Comparison of ENCODE assay signal across 27 mouse cellular contexts in the genomic region with DNA sequence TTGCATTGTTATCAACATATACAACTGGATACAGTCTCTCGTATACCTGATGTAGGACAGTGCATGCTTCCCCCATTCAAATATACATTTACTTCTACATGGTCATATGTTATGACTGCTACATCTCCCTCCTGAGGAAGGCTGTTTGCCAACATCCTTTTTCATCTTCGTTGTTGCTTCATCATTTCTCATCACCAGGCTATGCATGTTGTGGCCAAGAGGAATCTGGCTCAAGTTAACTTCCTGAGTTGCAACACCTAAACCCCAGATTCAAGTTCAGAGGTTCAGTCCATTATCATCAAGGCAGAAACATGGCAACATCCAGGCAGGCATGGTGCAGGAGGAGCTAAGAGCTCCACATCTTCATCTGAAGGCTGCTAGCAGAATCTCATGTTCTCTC. TPM values are rescaled to one million over a fixed set of nuclear protein-coding genes. Genes with fewer than 3 reads are reported as not detected.
A peak's percentile ranks its signal among the peaks of the same experiment; 100 is the strongest.
DNase-seq lines count a peak whose midpoint lies in the region; ATAC-seq and TF ChIP-seq lines count a peak whose summit lies in the region.
"Had no signal": no experiment of that assay in that cellular context is flagged by ENCODE, and none has a peak within 500 bp of the region (broad histone marks: within the 10 kb centered on the region; RNA-seq: fewer than 3 reads in every experiment).

No protein-coding gene starts in this region.

- H3K4me1 ChIP-seq in liver, adult 2 months (ENCODE audit: control insufficient read depth, insufficient read depth, low read length), result no peaks in the 10 kb centered on the region
- no peaks in the 10 kb centered on the region for H3K4me1 ChIP-seq in liver, embryonic 12.5 days
- H3K4me1 ChIP-seq: embryonic facial prominence, embryonic 15.5 days; forebrain, embryonic 10.5 days; hindbrain, embryonic 12.5 days had no signal

- H3K9me3 ChIP-seq in liver, embryonic 12.5 days (replicated peaks), result no peaks in the 10 kb centered on the region
- H3K9me3 ChIP-seq: embryonic facial prominence, embryonic 15.5 days; forebrain, embryonic 10.5 days; G1E; hindbrain, embryonic 12.5 days had no signal

- WGBS in liver, adult 2 months, result 64% methylated on average over 2 of the region's 2 CpGs
- WGBS in liver, embryonic 12.5 days (ENCODE audit: insufficient replicate concordance), result 40% methylated on average over 2 of the region's 2 CpGs

- no peak for ATAC-seq in liver, embryonic 12.5 days
- peak; percentile 95 for ATAC-seq in megakaryocyte, adult 5-6 weeks (ENCODE audit: poor library complexity, severe bottlenecking)
- ATAC-seq: forebrain, embryonic 14.5 days; hindbrain, embryonic 16.5 days; inflammation-experienced regulatory T-cells, adult 6 months had no signal

- H3K27me3 ChIP-seq in liver, adult 2 months (ENCODE audit: control insufficient read depth, insufficient read depth, low read length), result no peaks in the 10 kb centered on the region
- no peaks in the 10 kb centered on the region for H3K27me3 ChIP-seq in liver, embryonic 12.5 days (replicated peaks)
- H3K27me3 ChIP-seq: embryonic facial prominence, embryonic 15.5 days; hindbrain, embryonic 12.5 days had no signal

- no peak for TF ChIP-seq CTCF in liver, adult 2 months (IDR thresholded peaks at IDR 0.05; ENCODE audit: low read depth, low read length)

- no peak overlapping the region for H3K4me2 ChIP-seq in liver, embryonic 12.5 days
- H3K4me2 ChIP-seq: embryonic facial prominence, embryonic 15.5 days; hindbrain, embryonic 12.5 days had no signal

- TF ChIP-seq POLR2A in liver, adult 2 months (IDR thresholded peaks at IDR 0.05; ENCODE audit: extremely low read depth, insufficient read depth, low read length), result no peak

- no peak overlapping the region for H3K9ac ChIP-seq in liver, adult 2 months (ENCODE audit: low read depth, low read length)
- no peak overlapping the region for H3K9ac ChIP-seq in liver, embryonic 12.5 days
- H3K9ac ChIP-seq: embryonic facial prominence, embryonic 15.5 days; hindbrain, embryonic 12.5 days had no signal

- DNase-seq in liver, adult 2 months (ENCODE audit: extremely low read depth, low read depth, low spot score), result peak; percentile 10
- DNase-seq in 3T3-L1 (ENCODE audit: low read depth, low spot score), result peak; percentile 8
- DNase-seq in NIH3T3 (ENCODE audit: low read depth), result peak; percentile 6
- DNase-seq in layer of hippocampus, adult 8-10 months (ENCODE audit: low spot score in 2 of 2), result no peak
- no peak for DNase-seq in gastrocnemius, postnatal 36 days
- no peak for DNase-seq in heart, adult 8-10 months (ENCODE audit: low spot score)
- DNase-seq: adrenal gland, postnatal 14 days; cerebellum, adult 11-12 months; cerebellum, adult 9-11 months; embryo, embryonic 11 days; gastrocnemius, adult 2 months; gastrocnemius, postnatal 25 days; heart, adult 2 months; heart, postnatal 10 days; heart, postnatal 4 days had no signal

- no peaks in the 10 kb centered on the region for H3K79me2 ChIP-seq in liver, adult 2 months (ENCODE audit: control insufficient read depth, insufficient read depth, low read length)

- H3K36me3 ChIP-seq in liver, adult 2 months (ENCODE audit: control insufficient read depth, insufficient read depth, low read length), result no peaks in the 10 kb centered on the region
- H3K36me3 ChIP-seq in liver, embryonic 12.5 days, result no peaks in the 10 kb centered on the region
- H3K36me3 ChIP-seq: embryonic facial prominence, embryonic 15.5 days; forebrain, embryonic 10.5 days; G1E; hindbrain, embryonic 12.5 days had no signal

- no peak overlapping the region for H3K4me3 ChIP-seq in liver, adult 2 months (ENCODE audit: insufficient read depth, low read depth, low read length)
- H3K4me3 ChIP-seq in liver, embryonic 12.5 days, result no peak overlapping the region
- H3K4me3 ChIP-seq: embryonic facial prominence, embryonic 15.5 days; erythroblast, embryonic 14.5 days; forebrain, embryonic 10.5 days; gastrocnemius, adult 2 months; heart, adult 2 months; hindbrain, embryonic 12.5 days had no signal

- intact Hi-C loops in gastrocnemius, postnatal 36 days (cut with DNase I), result no loop called here

- no peak overlapping the region for H3K27ac ChIP-seq in liver, adult 2 months (replicated peaks; ENCODE audit: insufficient read depth, low read depth, low read length)
- no peak overlapping the region for H3K27ac ChIP-seq in liver, embryonic 12.5 days
- H3K27ac ChIP-seq: embryonic facial prominence, embryonic 15.5 days; forebrain, embryonic 10.5 days; gastrocnemius, adult 2 months; heart, adult 2 months; hindbrain, embryonic 12.5 days had no signal

RNA-seq across cellular contexts. Expression of gene Slfn1, which starts 8.3 kb away (rescaled TPM):
- total RNA-seq in liver, adult 2 months (2014; rRNA removed), result 0.27 and 0.74 TPM in 2 replicates
- 0.19 and 0.38 TPM in 2 replicates for polyA plus RNA-seq in liver, adult 2 months (2012; rRNA removed)
- polyA plus RNA-seq in liver, embryonic 12.5 days (2016; fragmentation: Nextera tagmentation; extraction: Ambion mirVana), result 0.08 and 0.13 TPM in 2 replicates
- total RNA-seq in megakaryocyte, adult 5-6 weeks (2015), result 140 and 155 TPM in 2 replicates
- total RNA-seq in megakaryocyte, adult 5-6 weeks (2017), result 239 TPM in 2 replicates
- total RNA-seq in layer of hippocampus, adult 8-10 months (2022), result not detected
- total RNA-seq in gastrocnemius, postnatal 36 days (2021), result under 1 TPM in 1 of 2 experiments, not detected in 1; 0.17 TPM
- total RNA-seq in heart, adult 8-10 months (2022), result under 1 TPM in 3 of 4 experiments, not detected in 1; 0.12 to 0.66 (median 0.14) TPM
- total RNA-seq: gastrocnemius, adult 2 months; gastrocnemius, postnatal 25 days had no signal
- polyA plus RNA-seq: embryonic facial prominence, embryonic 11.5 days; erythroblast, embryonic 14.5 days; forebrain, embryonic 10.5 days; forebrain, embryonic 14.5 days; G1E; hindbrain, embryonic 12.5 days had no signal

RNA-seq across cellular contexts. Expression of gene Slfn4, which starts 50.1 kb away (rescaled TPM):
- 0.13 and 0.28 TPM in 2 replicates for total RNA-seq in liver, adult 2 months (2014; rRNA removed)
- polyA plus RNA-seq in liver, adult 2 months (2012; rRNA removed), result 0.02 and 0.11 TPM in 2 replicates
- polyA plus RNA-seq in liver, embryonic 12.5 days (2016; fragmentation: Nextera tagmentation; extraction: Ambion mirVana), result not detected in 2 replicates
- 257 and 290 TPM in 2 replicates for total RNA-seq in megakaryocyte, adult 5-6 weeks (2015)
- 88.0 and 113 TPM in 2 replicates for total RNA-seq in megakaryocyte, adult 5-6 weeks (2017)
- under 1 TPM in 2 of 4 experiments, not detected in 2; 0.09 to 0.11 TPM for total RNA-seq in layer of hippocampus, adult 8-10 months (2022)
- not detected for total RNA-seq in gastrocnemius, postnatal 36 days (2021)
- under 1 TPM; 0.08 to 0.72 (median 0.09) TPM for total RNA-seq in heart, adult 8-10 months (2022)
- polyA plus RNA-seq: embryonic facial prominence, embryonic 11.5 days; erythroblast, embryonic 14.5 days; forebrain, embryonic 10.5 days; forebrain, embryonic 14.5 days; G1E; heart, embryonic 14.5 days; hindbrain, embryonic 12.5 days; hindbrain, embryonic 16.5 days had no signal

RNA-seq across cellular contexts. Expression of gene Slfn2, which starts 60.0 kb away (rescaled TPM):
- total RNA-seq in liver, adult 2 months (2014; rRNA removed), result 5.6 and 8.7 TPM in 2 replicates
- polyA plus RNA-seq in liver, adult 2 months (2012; rRNA removed), result 0.95 and 1.5 TPM in 2 replicates
- 3.5 and 3.6 TPM in 2 replicates for polyA plus RNA-seq in liver, embryonic 12.5 days (2016; fragmentation: Nextera tagmentation; extraction: Ambion mirVana)
- total RNA-seq in megakaryocyte, adult 5-6 weeks (2015), result 344 and 362 TPM in 2 replicates
- 890 and 968 TPM in 2 replicates for total RNA-seq in megakaryocyte, adult 5-6 weeks (2017)
- total RNA-seq in layer of hippocampus, adult 8-10 months (2022), result 1 to 10 TPM in 2 of 4 experiments, under 1 TPM in 2; 0.43 to 2.9 (median 0.97) TPM
- total RNA-seq in gastrocnemius, postnatal 36 days (2021), result 1 to 10 TPM in 1 of 2 experiments, under 1 TPM in 1; 0.56 to 1.1 TPM
- 1 to 10 TPM; 1.8 to 4.6 (median 2.3) TPM for total RNA-seq in heart, adult 8-10 months (2022)
- polyA plus RNA-seq: erythroblast, embryonic 14.5 days had no signal

Comparison
In these comparisons a context has a peak if more than half of its experiments do, and no peak if none do; other contexts are left out.
1. DNase-seq: peak in liver, adult 2 months (single experiment), 3T3-L1 (single experiment) and NIH3T3 (single experiment); none in layer of hippocampus, adult 8-10 months (0 of 2), gastrocnemius, postnatal 36 days (0 of 2) and heart, adult 8-10 months (single experiment).
2. RNA of gene Slfn1, which starts 8.3 kb away (total RNA-seq): 140 to 239 TPM in megakaryocyte, adult 5-6 weeks; 0.27 to 0.74 TPM in liver, adult 2 months, 0.17 TPM in gastrocnemius, postnatal 36 days, 0.12 to 0.66 TPM in heart, adult 8-10 months and not detected in layer of hippocampus, adult 8-10 months; every median in the first group is over 10 times any median in the second.
3. RNA of gene Slfn4, which starts 50.1 kb away (total RNA-seq): 88.0 to 290 TPM in megakaryocyte, adult 5-6 weeks; 0.13 to 0.28 TPM in liver, adult 2 months, 0.08 to 0.72 TPM in heart, adult 8-10 months, 0.09 to 0.11 TPM in layer of hippocampus, adult 8-10 months and not detected in gastrocnemius, postnatal 36 days; every median in the first group is over 10 times any median in the second.
4. RNA of gene Slfn2, which starts 60.0 kb away (total RNA-seq): 344 to 968 TPM in megakaryocyte, adult 5-6 weeks; 5.6 to 8.7 TPM in liver, adult 2 months, 1.8 to 4.6 TPM in heart, adult 8-10 months, 0.56 to 1.1 TPM in gastrocnemius, postnatal 36 days and 0.43 to 2.9 TPM in layer of hippocampus, adult 8-10 months; every median in the first group is over 10 times any median in the second.